Mouse (Mus musculus) forebrain, embryonic 15.5 days (tissue): ENCODE data around the gene Pxdn. TPM values are rescaled to one million over a fixed set of nuclear protein-coding genes. Genes with fewer than 3 reads are reported as not detected.
A peak's percentile ranks its signal among the peaks of the same experiment; 100 is the strongest.

Experiments used
- ATAC-seq: fragments of 200-750 bp; cut with Nextera tagmentation; replicated peaks from 2 replicates; pipeline ENCODE4 v1.8.0; 2017; ENCODE audit warnings: mild to moderate bottlenecking, moderate TSS enrichment, moderate library complexity
- H3K27ac ChIP-seq: fragments of 300-500 bp; sonication (generic); replicated peaks from 2 replicates; pipeline ENCODE4 v1.5.1; 2015; ENCODE audit warnings: mild to moderate bottlenecking, inconsistent platforms
- H3K27me3 ChIP-seq: fragments of 300-500 bp; sonication (generic); 2 replicates; pipeline ENCODE4 v1.6.1; 2015; ENCODE audit warnings: inconsistent platforms
- H3K36me3 ChIP-seq: fragments of 300-500 bp; sonication (generic); 2 replicates; pipeline ENCODE4 v1.6.1; 2015; ENCODE audit warnings: mild to moderate bottlenecking, inconsistent platforms
- H3K4me1 ChIP-seq: fragments of 300-500 bp; sonication (generic); 2 replicates; pipeline ENCODE4 v1.6.1; 2015; ENCODE audit warnings: inconsistent platforms
- H3K4me2 ChIP-seq: fragments of 300-500 bp; sonication (generic); replicated peaks from 2 replicates; pipeline ENCODE4 v1.6.1; 2015; ENCODE audit warnings: mild to moderate bottlenecking, inconsistent platforms
- H3K4me3 ChIP-seq: fragments of 300-500 bp; sonication (generic); 2 replicates; pipeline ENCODE4 v1.5.1; 2015; ENCODE audit warnings: mild to moderate bottlenecking, inconsistent platforms
- H3K9ac ChIP-seq: fragments of 300-500 bp; sonication (generic); replicated peaks from 2 replicates; pipeline ENCODE4 v1.6.1; 2015; ENCODE audit warnings: mild to moderate bottlenecking, inconsistent platforms
- H3K9me3 ChIP-seq: fragments of 300-500 bp; sonication (generic); 2 replicates; pipeline ENCODE4 v1.6.1; 2016; ENCODE audit warnings: inconsistent platforms
- WGBS: fragments of 180-500 bp; shearing (Covaris S2); methylation state at CpG from one replicate; pipeline ENCODE4 v1.1.7; 2015; ENCODE audit warnings: mixed read lengths; 5-methylcytosine and 5-hydroxymethylcytosine counted together
- polyA plus RNA-seq: library from polyadenylated mRNA; unstranded; fragments of >200 nt; fragmentation: Nextera tagmentation; extraction: Ambion mirVana; gene quantifications from 2 replicates; pipeline ENCODE4 v1.2.1, GENCODE M21; 2015

The Pxdn gene
- polyA plus RNA-seq, 1 experiment from 2014 or later: 39.7 TPM

GRCm38 (mm10) chr12:29998895-29999294, 61.5 kb downstream of the Pxdn start:
- peaks cover 91% of the 10 kb centered on the region for H3K36me3 ChIP-seq
- no peak overlapping the region for H3K9ac ChIP-seq
- H3K27me3 ChIP-seq: no peaks in the 10 kb centered on the region
- no peaks in the 10 kb centered on the region for H3K9me3 ChIP-seq
- H3K4me3 ChIP-seq: no peak overlapping the region
- no peak overlapping the region for H3K4me2 ChIP-seq
- no peak overlapping the region for H3K27ac ChIP-seq
- no peak for ATAC-seq
- H3K4me1 ChIP-seq: peaks cover 5% of the 10 kb centered on the region
- WGBS: 91% methylated on average over 5 of the region's 5 CpGs

GRCm38 (mm10) chr12:30001951-30002350, 64.5 kb downstream of the Pxdn start:
- WGBS: 98% methylated on average over 16 of the region's 16 CpGs
- Histone ChIP-seq H3K27me3 (no peaks in the 10 kb centered on the region), H3K9me3 (no peaks in the 10 kb centered on the region), H3K27ac (no peak overlapping the region), H3K4me2 (no peak overlapping the region), H3K4me3 (no peak overlapping the region), H3K36me3 (peaks cover 80% of the 10 kb centered on the region), H3K4me1 (peaks cover 16% of the 10 kb centered on the region), H3K9ac (no peak overlapping the region)
- no peak for ATAC-seq

GRCm38 (mm10) chr12:30003680-30004364, 66.4 kb downstream of the Pxdn start:
- Histone ChIP-seq H3K27me3 (no peaks in the 10 kb centered on the region), H3K4me1 (peaks cover 16% of the 10 kb centered on the region), H3K9me3 (no peaks in the 10 kb centered on the region), H3K4me3 (no peak overlapping the region), H3K4me2 (no peak overlapping the region), H3K27ac (peak overlapping the region; percentile 89), H3K36me3 (peaks cover 75% of the 10 kb centered on the region), H3K9ac (no peak overlapping the region)
- 37% methylated on average over 14 of the region's 14 CpGs for WGBS
- peak; percentile 73 for ATAC-seq

GRCm38 (mm10) chr12:30004365-30004723, 66.9 kb downstream of the Pxdn start:
- Histone ChIP-seq H3K36me3 (peaks cover 77% of the 10 kb centered on the region), H3K9ac (no peak overlapping the region), H3K9me3 (no peaks in the 10 kb centered on the region), H3K4me3 (no peak overlapping the region), H3K27me3 (no peaks in the 10 kb centered on the region), H3K4me1 (peaks cover 16% of the 10 kb centered on the region), H3K27ac (peak overlapping the region; percentile 89), H3K4me2 (no peak overlapping the region)
- peak; percentile 66 for ATAC-seq
- 50% methylated on average over 5 of the region's 5 CpGs for whole genome bisulfite sequencing

GRCm38 (mm10) chr12:30006586-30006985, 69.2 kb downstream of the Pxdn start:
- Histone ChIP-seq H3K9ac (no peak overlapping the region), H3K4me1 (peaks cover 16% of the 10 kb centered on the region), H3K4me2 (no peak overlapping the region), H3K9me3 (no peaks in the 10 kb centered on the region), H3K4me3 (no peak overlapping the region), H3K36me3 (peaks cover 74% of the 10 kb centered on the region), H3K27me3 (no peaks in the 10 kb centered on the region), H3K27ac (no peak overlapping the region)
- ATAC-seq: no peak
- 84% methylated on average over 9 of the region's 9 CpGs for WGBS

- Histone ChIP-seq H3K27ac (no peak overlapping the region), H3K9me3 (no peaks in the 10 kb centered on the region), H3K4me2 (no peak overlapping the region), H3K27me3 (no peaks in the 10 kb centered on the region), H3K9ac (no peak overlapping the region), H3K36me3 (peaks cover 75% of the 10 kb centered on the region), H3K4me3 (no peak overlapping the region), H3K4me1 (peaks cover 12% of the 10 kb centered on the region)
- ATAC-seq: no peak
- 87% methylated on average over 5 of the region's 5 CpGs for WGBS
Observed at GRCm38 (mm10) chr12:30008741-30009140, 71.3 kb downstream of the Pxdn start.

- Histone ChIP-seq H3K27ac (no peak overlapping the region; the same call in 1 of the 2 replicates), H3K27me3 (no peaks in the 10 kb centered on the region), H3K4me3 (no peak overlapping the region), H3K36me3 (peaks cover 51% of the 10 kb centered on the region), H3K9me3 (no peaks in the 10 kb centered on the region), H3K4me2 (no peak overlapping the region), H3K9ac (no peak overlapping the region), H3K4me1 (no peaks in the 10 kb centered on the region)
- no peak for ATAC-seq
- WGBS: 81% methylated on average over 9 of the region's 9 CpGs
Observed at GRCm38 (mm10) chr12:30015501-30015900, 78.1 kb downstream of the Pxdn start.

GRCm38 (mm10) chr12:30017131-30017530, 79.7 kb downstream of the Pxdn start:
- Histone ChIP-seq H3K4me1 (no peaks in the 10 kb centered on the region), H3K9ac (no peak overlapping the region), H3K4me2 (no peak overlapping the region), H3K9me3 (no peaks in the 10 kb centered on the region), H3K27ac (no peak overlapping the region), H3K36me3 (peaks cover 42% of the 10 kb centered on the region), H3K4me3 (no peak overlapping the region), H3K27me3 (no peaks in the 10 kb centered on the region)
- WGBS: 65% methylated on average over 3 of the region's 3 CpGs
- no peak for ATAC-seq

- H3K27me3 ChIP-seq: no peaks in the 10 kb centered on the region
- ATAC-seq: no peak
- H3K9ac ChIP-seq: no peak overlapping the region
- H3K9me3 ChIP-seq: no peaks in the 10 kb centered on the region
- H3K4me1 ChIP-seq: no peaks in the 10 kb centered on the region
- H3K4me3 ChIP-seq: no peak overlapping the region
- no peak overlapping the region for H3K4me2 ChIP-seq
- peaks cover 14% of the 10 kb centered on the region for H3K36me3 ChIP-seq
- H3K27ac ChIP-seq: no peak overlapping the region
Observed at GRCm38 (mm10) chr12:30020447-30020846, 83.0 kb downstream of the Pxdn start.

- peaks cover 6% of the 10 kb centered on the region for H3K36me3 ChIP-seq
Observed at GRCm38 (mm10) chr12:30023491-30023890, 86.1 kb downstream of the Pxdn start.

GRCm38 (mm10) chr12:30024264-30024825, 86.9 kb downstream of the Pxdn start:
- ATAC-seq: no peak
- H3K9ac ChIP-seq: no peak overlapping the region
- WGBS: 54% methylated on average over 2 of the region's 2 CpGs

More at GRCm38 (mm10) chr12:30023491-30023890, 86.1 kb downstream of the Pxdn start:
- WGBS: 30% methylated on average over 3 of the region's 3 CpGs
- H3K9me3 ChIP-seq: no peaks in the 10 kb centered on the region
- H3K27me3 ChIP-seq: no peaks in the 10 kb centered on the region
- no peak overlapping the region for H3K4me2 ChIP-seq
- H3K4me3 ChIP-seq: no peak overlapping the region
- H3K4me1 ChIP-seq: no peaks in the 10 kb centered on the region
- no peak overlapping the region for H3K27ac ChIP-seq
- no peak overlapping the region for H3K9ac ChIP-seq
- ATAC-seq: no peak

GRCm38 (mm10) chr12:30027721-30028340, 90.4 kb downstream of the Pxdn start:
- H3K9me3 ChIP-seq: no peaks in the 10 kb centered on the region
- H3K4me2 ChIP-seq: no peak overlapping the region
- H3K4me1 ChIP-seq: no peaks in the 10 kb centered on the region
- 94% methylated on average over 3 of the region's 3 CpGs for WGBS
- H3K9ac ChIP-seq: no peak overlapping the region
- H3K27ac ChIP-seq: no peak overlapping the region
- H3K36me3 ChIP-seq: no peaks in the 10 kb centered on the region; the same call in 1 of the 2 replicates
- ATAC-seq: no peak
- no peaks in the 10 kb centered on the region for H3K27me3 ChIP-seq
- H3K4me3 ChIP-seq: no peak overlapping the region

More at GRCm38 (mm10) chr12:30024264-30024825, 86.9 kb downstream of the Pxdn start:
- Histone ChIP-seq H3K27me3 (no peaks in the 10 kb centered on the region), H3K4me1 (no peaks in the 10 kb centered on the region), H3K36me3 (peaks cover 6% of the 10 kb centered on the region), H3K9me3 (no peaks in the 10 kb centered on the region), H3K4me3 (no peak overlapping the region), H3K4me2 (no peak overlapping the region), H3K27ac (no peak overlapping the region)
